Mouse (Mus musculus) gastrocnemius, adult 18-20 months (tissue): ENCODE data around the gene Ccl1. TPM values are rescaled to one million over a fixed set of nuclear protein-coding genes. Genes with fewer than 3 reads are reported as not detected.

Experiments used
- total RNA-seq, 2 experiments: library from RNA; stranded (reverse); gene quantifications; 2 replicates each; pipeline ENCODE4 v1.2.3; 2021

The Ccl1 gene
- total RNA-seq, 2 experiments from 2014 or later, result not detected

Other genes with a start within 250 kb of the Ccl1 start
- 10 to 100 TPM; 13.2 to 21.0 TPM for gene Ccl11, start 247.9 kb downstream of the Ccl1 start, total RNA-seq
- gene Ccl12, start 203.8 kb downstream of the Ccl1 start, total RNA-seq, result not detected
- under 1 TPM; 0.50 to 1.00 TPM for gene Ccl8, start 190.5 kb downstream of the Ccl1 start, total RNA-seq
- not detected for gene Tmem132e, start 83.2 kb upstream of the Ccl1 start, total RNA-seq